Mouse (Mus musculus) embryo, embryonic 9.5 days (tissue): ENCODE data around the gene Zdbf2.
A peak's percentile ranks its signal among the peaks of the same experiment; 100 is the strongest.
"Not testable (repeated sequence)": the region's sequence is repeated elsewhere in the genome, so short reads cannot be mapped to it uniquely, and the experiment has no call there.

ENCODE experiments used
- DNase-seq: peaks from one replicate; pipeline ENCODE4 v3.0.0-alpha.2; 2017; ENCODE audit errors: extremely low spot score

Zdbf2 gene

DNA sequence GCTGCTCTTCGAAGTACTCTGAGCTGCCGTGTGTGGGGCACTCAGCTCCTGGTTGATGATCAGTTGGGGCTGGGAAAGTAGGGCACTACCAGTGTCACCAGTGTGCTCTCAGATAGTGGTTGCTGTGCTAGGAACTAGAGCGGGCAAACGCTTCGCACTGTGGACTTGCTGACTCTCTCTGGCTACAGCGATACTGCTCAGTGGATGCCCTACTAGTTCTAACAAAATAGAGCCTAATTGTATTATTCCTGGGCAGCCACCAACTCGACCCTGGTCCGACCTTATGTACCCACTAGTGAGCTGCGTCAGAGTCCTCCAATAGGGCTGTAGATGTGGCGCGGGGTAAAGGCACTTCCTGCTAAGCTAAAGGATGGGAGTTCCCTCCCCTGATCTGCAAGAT is 9.4 kb upstream of the Zdbf2 start:
- DNase-seq = peak; percentile 24

- DNase-seq = peak; percentile 20
Observed at GRCm38 (mm10) chr1:63265461-63265860, 7.6 kb upstream of the Zdbf2 start.

DNA sequence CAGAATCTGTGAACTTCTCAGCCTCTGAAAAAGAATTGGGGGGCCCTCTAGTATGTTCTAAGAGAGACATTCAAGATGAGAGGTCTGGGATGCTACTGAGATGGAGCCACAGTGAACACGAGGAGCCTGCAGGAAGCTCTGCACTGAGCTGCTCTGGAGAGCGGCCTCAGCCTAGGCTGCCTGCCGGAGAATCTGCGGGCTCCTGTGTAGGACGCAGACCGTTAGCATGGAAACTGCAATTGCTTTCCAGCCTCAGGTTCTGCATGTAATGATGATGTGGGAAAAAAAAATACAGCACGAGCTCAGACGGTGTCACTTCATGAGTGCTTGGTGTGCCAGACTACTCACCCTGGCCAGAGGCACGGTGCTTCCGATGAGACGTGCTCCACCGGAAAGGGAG is 6.9 kb upstream of the Zdbf2 start:
- DNase-seq = peak; percentile 33

GRCm38 (mm10) chr1:63266716-63267115 is 6.3 kb upstream of the Zdbf2 start:
- peak; percentile 21 for DNase-seq

GRCm38 (mm10) chr1:63272125-63272675 is 865 bp upstream of the Zdbf2 start:
- peak; percentile 45 for DNase-seq

DNA sequence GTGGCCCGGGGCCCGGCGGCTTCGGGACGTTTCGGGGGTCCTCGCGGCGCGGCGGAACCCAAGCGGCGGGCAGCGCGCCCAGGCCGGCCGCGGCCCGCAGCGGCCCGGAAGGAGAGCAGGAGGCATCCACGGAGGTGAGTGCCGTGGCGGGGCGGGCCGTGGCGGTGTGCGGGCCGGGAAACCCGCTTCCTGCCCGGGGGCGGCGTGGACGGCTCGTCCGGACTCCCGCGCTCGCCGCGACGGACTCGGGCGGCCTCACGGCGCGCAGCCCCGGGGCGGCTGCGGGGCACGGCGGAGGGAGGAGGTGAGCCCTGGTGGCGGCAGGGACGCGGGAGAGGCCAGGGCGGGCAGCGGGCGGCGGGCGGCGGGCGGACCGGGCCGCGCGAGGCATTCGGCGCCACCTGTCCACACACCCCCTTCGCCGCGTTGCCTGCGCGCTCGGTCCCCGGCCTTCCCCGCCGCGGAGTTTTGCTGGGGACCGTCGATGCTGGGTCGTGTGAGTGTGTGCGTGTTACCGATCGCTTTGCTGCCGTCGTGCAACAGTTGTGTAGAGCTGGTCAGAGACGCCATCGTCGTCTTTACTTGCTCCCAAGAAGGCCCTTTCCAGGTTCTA is 380 bp downstream of the Zdbf2 start:
- peak; percentile 49 for DNase-seq

GRCm38 (mm10) chr1:63274046-63274730 is 1.1 kb downstream of the Zdbf2 start:
- DNase-seq = peak; percentile 55

DNA sequence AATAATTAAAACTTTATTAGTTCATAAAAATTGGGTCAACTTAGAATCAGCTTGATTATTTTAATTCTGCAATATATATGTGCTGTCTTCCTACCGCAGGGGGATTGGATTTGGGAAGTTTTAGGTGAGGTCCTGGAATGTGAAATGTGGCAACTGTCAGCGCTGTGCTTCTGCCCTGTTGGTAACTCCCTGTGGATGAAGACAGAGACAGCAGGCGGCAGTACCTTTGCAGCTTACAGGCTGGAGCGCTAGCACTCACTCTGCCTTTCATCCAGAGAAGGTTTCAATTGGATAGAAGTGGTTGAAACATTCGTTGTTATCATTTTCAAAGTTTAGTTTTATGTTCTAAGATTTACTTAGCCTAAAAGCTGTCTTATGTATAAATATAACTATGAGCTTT is 5.0 kb downstream of the Zdbf2 start:
- DNase-seq = peak; percentile 14

- DNase-seq = no peak
Observed at GRCm38 (mm10) chr1:63293965-63294364, 20.9 kb downstream of the Zdbf2 start.

GRCm38 (mm10) chr1:63309661-63310060 is 36.6 kb downstream of the Zdbf2 start:
- peak; percentile 31 for DNase-seq

- not testable (repeated sequence) for DNase-seq
Observed at GRCm38 (mm10) chr1:63323565-63324132, 50.6 kb downstream of the Zdbf2 start.
